Mouse (Mus musculus): ENCODE measurements around the gene Adamtsl4.
"Not testable (repeated sequence)": the region's sequence is repeated elsewhere in the genome, so short reads cannot be mapped to it uniquely, and the experiment has no call there.

Gene Adamtsl4

DNA sequence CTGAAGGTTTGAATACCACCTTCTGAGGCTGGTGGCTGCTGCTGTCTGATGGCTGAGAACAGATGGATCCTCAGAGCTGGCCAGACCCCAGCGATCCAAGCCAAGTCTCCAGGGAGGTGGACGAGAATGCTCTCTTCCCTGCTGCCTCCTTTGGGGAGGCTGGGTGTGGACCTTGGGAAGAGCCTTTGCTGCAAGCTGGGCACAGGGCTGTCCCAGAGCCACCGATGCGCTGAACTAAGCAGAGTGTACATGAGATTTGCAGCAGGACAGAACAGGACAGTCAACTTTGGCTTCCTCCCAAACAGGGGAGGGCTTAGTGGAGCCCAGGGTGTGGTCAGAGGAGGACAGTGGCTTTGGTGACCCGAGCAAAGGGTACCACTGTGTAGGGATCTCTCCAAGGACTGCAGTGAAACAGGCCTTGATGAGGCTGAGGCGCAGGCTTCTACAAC, 12.5 kb upstream of the Adamtsl4 start:
- DNase-seq (ENCODE audit: low spot score in 2 of 2): no peak

- DNase-seq (ENCODE audit: low spot score in 2 of 2): no peak
Measured at GRCm38 (mm10) chr3:95698286-95698685, 10.6 kb upstream of the Adamtsl4 start.

DNA sequence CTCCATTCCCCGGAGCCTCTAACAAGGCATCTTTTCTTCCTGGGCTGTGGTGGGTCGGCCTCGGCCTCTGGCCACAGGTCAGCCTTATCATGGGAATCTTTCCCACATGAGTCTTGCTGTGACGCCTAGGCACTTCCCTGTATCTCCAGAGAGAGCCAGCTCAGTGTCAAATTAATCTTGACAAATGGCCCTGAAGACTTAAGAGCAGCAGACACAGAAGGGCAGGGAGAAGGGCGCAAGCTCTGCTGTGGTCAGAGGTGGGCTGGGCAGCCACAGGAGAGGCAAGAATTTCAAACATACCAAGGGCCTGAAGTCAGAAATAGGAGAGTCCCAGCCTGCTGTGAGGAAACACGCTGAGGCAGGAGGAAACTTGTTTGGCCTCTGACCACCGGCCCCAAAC, 8.6 kb upstream of the Adamtsl4 start:
- no peak for DNase-seq (ENCODE audit: low spot score in 2 of 2)

DNA sequence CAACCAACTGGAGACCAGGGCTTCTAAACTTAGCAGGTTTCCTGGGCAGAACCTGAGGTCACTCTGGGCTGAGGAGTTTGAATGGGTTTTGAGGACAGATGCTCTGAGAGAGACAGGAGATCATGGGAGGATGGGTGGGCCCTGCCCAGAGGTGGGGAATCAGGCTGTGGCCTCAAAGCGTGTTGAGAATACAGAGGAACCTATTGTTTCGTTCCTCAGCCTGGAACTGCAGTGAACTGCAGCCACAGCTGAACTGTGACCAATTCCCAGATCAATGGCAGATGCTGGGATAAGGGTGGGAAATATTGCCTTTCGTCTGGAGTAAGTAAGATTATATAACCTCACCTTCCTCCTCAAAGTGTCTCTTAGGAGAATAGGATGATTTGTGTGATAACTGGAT, 8.1 kb upstream of the Adamtsl4 start:
- DNase-seq (ENCODE audit: low spot score in 2 of 2): no peak

DNA sequence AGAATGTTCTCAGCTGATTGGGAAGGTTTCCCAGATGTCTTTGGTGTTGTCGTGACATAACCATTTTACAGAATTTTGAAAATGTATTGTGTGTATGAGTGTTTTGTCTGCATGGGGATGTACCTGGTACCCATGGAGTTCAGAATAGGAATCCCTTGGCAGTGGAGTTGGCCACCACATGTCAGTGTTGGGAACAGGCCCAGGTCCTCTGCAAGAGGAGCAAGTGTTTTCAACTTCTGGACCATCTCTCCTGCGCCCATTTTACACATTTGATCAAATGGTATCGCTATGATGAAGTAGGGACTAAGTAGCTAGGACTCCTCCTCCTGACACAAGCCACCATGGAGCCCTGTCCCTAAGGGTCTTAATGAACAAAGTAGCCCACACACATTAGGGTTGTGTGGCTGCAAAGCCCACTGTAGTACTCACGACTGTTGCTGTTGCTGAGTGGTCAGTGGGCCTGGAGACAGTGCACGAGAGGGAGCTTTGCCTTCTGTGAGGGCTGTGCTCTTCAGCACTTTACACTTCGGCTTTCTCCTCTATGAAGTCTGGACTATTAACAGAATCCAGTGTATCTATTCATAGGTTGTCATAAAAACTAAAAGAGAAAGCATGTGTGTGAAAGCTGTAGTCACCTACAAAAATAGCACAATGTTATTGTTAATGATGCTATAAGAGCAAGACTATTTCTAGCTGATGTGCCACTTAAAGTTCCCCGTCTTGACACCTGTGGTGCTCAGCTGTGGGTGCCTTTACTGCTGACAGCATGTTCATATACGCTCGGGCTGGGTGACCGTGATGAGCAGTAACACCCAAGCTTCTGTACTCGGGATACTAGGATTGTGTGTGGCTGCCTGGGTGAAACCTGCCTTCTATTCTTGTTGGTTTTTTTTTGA, 7.3 kb upstream of the Adamtsl4 start:
- peak in 1 of 2 experiments; percentile 22 for DNase-seq (ENCODE audit: low spot score in 2 of 2)

DNA sequence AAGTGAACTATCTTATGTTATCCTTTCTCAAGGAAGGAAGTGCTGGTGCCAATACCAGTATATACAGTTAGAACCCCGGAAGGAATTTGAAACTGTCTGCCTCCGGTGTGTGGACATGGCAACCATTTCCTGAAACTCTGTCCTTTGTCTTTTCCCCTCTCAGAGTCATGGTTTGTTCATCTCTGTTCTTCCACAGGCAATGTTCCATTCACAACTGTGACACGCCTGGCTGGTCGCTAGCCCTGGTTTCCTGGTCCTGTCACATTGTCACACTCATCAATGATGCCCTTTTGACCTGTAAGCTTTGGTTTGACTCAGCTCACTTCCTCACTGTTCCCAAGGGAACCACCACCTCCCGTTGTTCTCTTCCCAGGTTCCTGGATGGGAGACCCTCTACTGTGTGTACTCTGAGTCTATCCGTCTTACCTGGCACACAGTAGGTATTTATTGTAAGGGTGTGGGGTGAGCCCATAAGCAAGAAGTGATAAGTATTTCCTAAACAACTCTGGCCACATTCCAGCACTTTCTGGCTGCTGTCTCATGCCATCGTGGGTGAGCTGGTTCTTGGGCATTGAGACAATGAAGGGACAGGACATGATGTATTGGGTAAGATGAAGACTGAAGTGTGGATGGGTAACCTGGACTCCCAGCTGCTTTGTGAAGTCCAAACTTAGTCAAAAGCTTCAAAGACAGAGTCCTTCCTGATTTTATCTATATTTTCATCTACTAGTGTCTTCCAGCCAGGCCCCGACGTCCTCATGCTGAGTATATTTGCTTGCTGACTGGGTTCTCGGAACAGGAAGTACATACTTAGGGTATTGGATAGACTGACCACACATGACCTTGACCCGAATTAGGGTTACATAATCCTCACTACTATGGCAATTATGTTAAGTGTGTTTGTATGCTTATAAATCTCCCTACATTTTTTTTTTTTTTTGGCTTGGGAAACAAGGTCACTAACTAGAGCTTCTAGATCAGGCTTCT, 6.4 kb upstream of the Adamtsl4 start:
- DNase-seq (ENCODE audit: low spot score in 2 of 2): no peak

- no peak for DNase-seq (ENCODE audit: low spot score in 2 of 2)
Measured at GRCm38 (mm10) chr3:95692677-95693076, 5.0 kb upstream of the Adamtsl4 start.

DNA sequence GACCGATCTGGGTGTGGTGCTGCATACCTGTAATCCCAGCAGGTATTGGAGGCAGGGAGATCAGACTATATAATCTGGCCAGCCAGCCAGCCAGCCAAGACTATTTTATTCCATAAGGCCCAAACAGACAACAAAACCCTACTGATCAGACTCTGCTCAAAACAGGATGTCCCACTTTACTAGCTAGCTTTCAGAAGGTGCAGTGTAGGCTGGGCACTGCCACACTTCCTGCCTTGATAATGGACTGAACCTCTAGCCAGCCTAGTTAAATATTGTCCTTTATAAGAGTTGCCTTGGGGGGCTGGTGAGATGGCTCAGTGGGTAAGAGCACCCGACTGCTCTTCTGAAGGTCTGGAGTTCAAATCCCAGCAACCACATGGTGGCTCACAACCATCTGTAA, 2.8 kb upstream of the Adamtsl4 start:
- DNase-seq (ENCODE audit: low spot score in 2 of 2): not testable (repeated sequence)

DNA sequence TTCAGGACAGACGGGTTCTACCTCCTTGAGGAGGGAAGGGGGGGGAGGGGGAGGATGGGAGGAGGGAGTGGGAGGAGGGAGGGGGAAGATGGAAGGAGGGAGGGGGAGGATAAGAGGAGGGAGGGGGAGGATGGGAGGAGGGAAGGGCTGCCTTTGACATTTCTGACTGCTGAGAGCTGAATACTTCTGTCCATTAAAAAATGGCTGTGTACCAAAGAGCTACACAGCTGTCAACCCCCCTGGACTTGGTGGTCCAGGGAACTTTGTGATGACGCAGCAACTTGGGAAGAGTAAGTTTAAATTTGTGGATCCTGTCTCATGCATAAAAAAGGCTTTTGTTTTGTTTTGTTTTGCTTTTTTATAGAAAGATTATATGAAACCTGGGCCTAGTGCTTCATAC, 2.2 kb upstream of the Adamtsl4 start:
- no peak for DNase-seq (ENCODE audit: low spot score in 2 of 2)

GRCm38 (mm10) chr3:95689171-95689915, 1.6 kb upstream of the Adamtsl4 start:
- DNase-seq (ENCODE audit: low spot score in 2 of 2): no peak

- no peak for DNase-seq (ENCODE audit: low spot score in 2 of 2)
Measured at GRCm38 (mm10) chr3:95687168-95687523, 571 bp downstream of the Adamtsl4 start.

DNA sequence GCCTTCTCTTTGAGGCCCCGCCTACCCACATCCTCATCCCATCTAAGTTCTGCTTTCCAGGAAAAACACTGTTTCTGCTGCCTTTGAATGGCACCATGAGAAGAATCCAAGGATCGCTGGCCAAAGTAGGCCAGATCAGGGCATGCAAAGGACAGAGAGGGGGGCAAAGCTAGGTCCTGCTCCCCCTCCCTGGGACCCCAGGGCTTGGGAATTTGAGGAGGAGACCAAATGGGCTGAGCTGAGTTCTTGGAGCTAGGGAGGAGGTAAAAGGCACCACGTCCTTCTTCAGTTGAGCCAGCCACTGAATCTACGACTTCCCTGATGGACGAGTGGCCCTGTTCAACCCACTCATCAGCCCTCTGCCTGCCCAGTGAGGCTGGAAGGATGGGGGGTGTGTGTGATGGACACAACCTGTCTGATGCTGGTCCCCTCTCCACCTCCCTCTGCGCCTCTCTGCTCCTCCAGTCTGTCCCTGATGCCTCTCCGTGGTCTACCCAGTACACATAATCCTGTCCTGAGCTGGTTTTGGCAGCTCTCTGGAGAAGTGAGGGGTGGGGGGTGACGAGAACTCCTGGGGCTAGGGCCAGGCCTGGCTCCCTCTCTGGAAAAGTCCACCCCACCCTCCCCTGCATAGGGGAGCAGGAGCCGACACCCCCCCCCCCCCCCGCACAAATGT, 1.1 kb downstream of the Adamtsl4 start:
- no peak for DNase-seq (ENCODE audit: low spot score in 2 of 2)

DNA sequence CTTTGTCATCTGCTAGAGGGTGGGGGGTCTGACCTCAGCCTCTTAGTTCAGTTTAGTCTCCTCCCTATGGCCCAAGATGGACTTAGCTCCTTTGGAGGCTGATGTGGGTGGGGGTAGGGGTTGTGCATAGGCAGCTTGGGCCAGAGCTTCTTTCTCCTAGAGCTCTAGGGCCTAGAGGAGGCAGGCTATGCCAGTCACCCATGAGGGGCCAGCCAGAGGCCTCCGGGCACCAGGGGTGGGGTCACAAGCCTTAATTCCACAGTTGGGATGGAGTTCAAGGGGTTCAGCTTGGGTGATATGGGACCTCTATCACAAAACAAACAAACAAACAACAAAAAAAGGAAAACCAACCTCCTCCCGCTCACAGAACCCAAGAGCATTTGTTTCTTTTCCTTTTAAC, 2.0 kb downstream of the Adamtsl4 start:
- no peak for DNase-seq (ENCODE audit: low spot score in 2 of 2)

GRCm38 (mm10) chr3:95685301-95685700, 2.4 kb downstream of the Adamtsl4 start:
- no peak for DNase-seq (ENCODE audit: low spot score in 2 of 2)

GRCm38 (mm10) chr3:95684846-95685245, 2.9 kb downstream of the Adamtsl4 start:
- no peak for DNase-seq (ENCODE audit: low spot score in 2 of 2)

DNA sequence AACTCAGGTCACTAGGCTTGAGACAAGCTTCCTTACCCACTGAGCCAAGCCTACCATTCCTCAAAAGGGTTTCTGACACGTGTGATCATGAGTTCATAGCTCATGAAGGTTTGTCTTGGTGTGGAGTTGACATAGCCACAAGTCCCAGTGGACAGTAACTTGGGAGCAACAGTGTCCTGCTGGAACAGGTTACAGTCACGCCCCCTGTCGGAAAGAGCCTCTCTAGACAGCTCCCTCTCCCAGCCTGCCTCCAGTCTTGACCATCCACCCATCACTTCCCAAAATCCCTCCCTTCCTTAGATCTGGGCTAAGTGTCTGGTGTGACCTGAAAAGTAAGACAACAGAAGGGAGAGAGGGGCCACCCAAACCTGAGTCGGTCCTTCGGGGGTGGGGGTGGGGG, 4.8 kb downstream of the Adamtsl4 start:
- no peak for DNase-seq (ENCODE audit: low spot score in 2 of 2)

- DNase-seq (ENCODE audit: low spot score in 2 of 2): no peak
Measured at GRCm38 (mm10) chr3:95681365-95681764, 6.4 kb downstream of the Adamtsl4 start.

- no peak for DNase-seq (ENCODE audit: low spot score in 2 of 2)
Measured at GRCm38 (mm10) chr3:95680673-95681072, 7.0 kb downstream of the Adamtsl4 start.

DNA sequence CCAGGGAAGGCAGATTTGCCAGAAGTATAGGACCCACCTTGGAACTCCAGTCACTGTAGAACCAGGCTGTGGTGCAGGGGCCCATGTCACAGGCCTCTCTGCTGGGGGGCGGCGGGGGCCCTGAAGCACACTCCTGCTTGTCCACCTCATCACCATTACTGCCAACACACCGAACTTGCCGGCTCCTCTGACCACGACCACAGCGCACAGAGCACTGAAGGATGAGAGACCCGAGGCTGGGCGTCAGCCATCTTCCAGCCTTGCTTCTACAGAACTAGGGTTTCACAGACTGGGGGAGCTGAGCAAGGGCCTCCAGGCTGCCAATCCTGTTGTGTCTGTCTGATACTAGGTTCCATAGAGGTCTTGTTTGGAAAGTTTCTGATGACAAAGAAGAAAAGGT, 8.2 kb downstream of the Adamtsl4 start:
- DNase-seq (ENCODE audit: low spot score in 2 of 2): no peak

- DNase-seq (ENCODE audit: low spot score in 2 of 2): no peak
Measured at GRCm38 (mm10) chr3:95677420-95678090, 10.2 kb downstream of the Adamtsl4 start.
